Mouse (Mus musculus) cerebral cortex, adult 2 months (tissue): ENCODE data around the gene Gtpbp8.

ENCODE experiments used
- WGBS: fragments of 180-500 bp; shearing (Covaris S2); methylation state at CpG from one replicate; pipeline ENCODE4 v1.1.7; 2018; 5-methylcytosine and 5-hydroxymethylcytosine counted together

Gene Gtpbp8

GRCm38 (mm10) chr16:44745866-44746562 lies at the start of gene Gtpbp8:
TSS of gene Gtpbp8 (minus strand) at chr16:44746363.
- WGBS = under 1% methylated on average over 47 of the region's 47 CpGs

GRCm38 (mm10) chr16:44786934-44787333 lies 40.8 kb upstream of the Gtpbp8 start:
- 90% methylated on average over 1 of the region's 1 CpGs for WGBS

GRCm38 (mm10) chr16:44780751-44781150 lies 34.6 kb upstream of the Gtpbp8 start:
- 76% methylated on average over 4 of the region's 4 CpGs for WGBS

- WGBS = 96% methylated on average over 5 of the region's 5 CpGs
Measured at GRCm38 (mm10) chr16:44779494-44779893, 33.3 kb upstream of the Gtpbp8 start.

GRCm38 (mm10) chr16:44778538-44779147 lies 32.5 kb upstream of the Gtpbp8 start:
- WGBS = 62% methylated on average over 17 of the region's 17 CpGs

- WGBS = 91% methylated on average over 6 of the region's 6 CpGs
Measured at GRCm38 (mm10) chr16:44774201-44774600, 28.0 kb upstream of the Gtpbp8 start.

GRCm38 (mm10) chr16:44773673-44774072 lies 27.5 kb upstream of the Gtpbp8 start:
- WGBS = 89% methylated on average over 3 of the region's 3 CpGs

- 70% methylated on average over 6 of the region's 6 CpGs for WGBS
Measured at GRCm38 (mm10) chr16:44772577-44772976, 26.4 kb upstream of the Gtpbp8 start.

GRCm38 (mm10) chr16:44767967-44768366 lies 21.8 kb upstream of the Gtpbp8 start:
- 32% methylated on average over 2 of the region's 2 CpGs for WGBS

GRCm38 (mm10) chr16:44767506-44767905 lies 21.3 kb upstream of the Gtpbp8 start:
- 80% methylated on average over 7 of the region's 7 CpGs for WGBS

GRCm38 (mm10) chr16:44766320-44766892 lies 20.2 kb upstream of the Gtpbp8 start:
- 56% methylated on average over 9 of the region's 9 CpGs for whole genome bisulfite sequencing

GRCm38 (mm10) chr16:44765555-44766319 lies 19.6 kb upstream of the Gtpbp8 start, which contains the start of gene Cd200r1:
TSS of gene Cd200r1 (plus strand) at chr16:44765736.
- WGBS = 67% methylated on average over 22 of the region's 22 CpGs

- WGBS = 38% methylated on average over 1 of the region's 1 CpGs
Measured at GRCm38 (mm10) chr16:44761811-44762210, 15.6 kb upstream of the Gtpbp8 start.

GRCm38 (mm10) chr16:44757700-44758099 lies 11.5 kb upstream of the Gtpbp8 start:
- 76% methylated on average over 8 of the region's 8 CpGs for WGBS

- WGBS = 63% methylated on average over 3 of the region's 3 CpGs
Measured at GRCm38 (mm10) chr16:44748007-44748406, 1.8 kb upstream of the Gtpbp8 start.

GRCm38 (mm10) chr16:44745471-44745865 lies 695 bp downstream of the Gtpbp8 start:
- 3% methylated on average over 14 of the region's 14 CpGs for WGBS

GRCm38 (mm10) chr16:44742753-44743152 lies 3.4 kb downstream of the Gtpbp8 start:
- 92% methylated on average over 1 of the region's 1 CpGs for WGBS

GRCm38 (mm10) chr16:44736118-44736517 lies 10.0 kb downstream of the Gtpbp8 start:
- WGBS = 72% methylated on average over 4 of the region's 4 CpGs

- 86% methylated on average over 5 of the region's 5 CpGs for WGBS
Measured at GRCm38 (mm10) chr16:44735676-44736075, 10.5 kb downstream of the Gtpbp8 start.

- WGBS = 65% methylated on average over 3 of the region's 3 CpGs
Measured at GRCm38 (mm10) chr16:44734059-44734458, 12.1 kb downstream of the Gtpbp8 start.

GRCm38 (mm10) chr16:44727525-44727924 lies 18.6 kb downstream of the Gtpbp8 start:
- 98% methylated on average over 3 of the region's 3 CpGs for WGBS
